Mouse (Mus musculus) intestine, embryonic 16.5 days (tissue): ENCODE data around the gene Lrrtm3. TPM values are rescaled to one million over a fixed set of nuclear protein-coding genes. Genes with fewer than 3 reads are reported as not detected.

Experiments used
- ATAC-seq: fragments of 200-750 bp; cut with Nextera tagmentation; 2 replicates; pipeline ENCODE4 v1.8.0; 2017; ENCODE audit warnings: moderate TSS enrichment, moderate library complexity
- H3K27ac ChIP-seq: fragments of 300-500 bp; sonication (generic); 2 replicates; pipeline ENCODE4 v1.5.1; 2014; ENCODE audit warnings: mild to moderate bottlenecking, low read length
- H3K27me3 ChIP-seq: fragments of 300-500 bp; sonication (generic); replicated peaks from 2 replicates; pipeline ENCODE4 v1.6.1; 2014; ENCODE audit warnings: low read length, control low read depth, mixed read lengths; ENCODE audit not compliant: control insufficient read depth, insufficient read depth
- H3K36me3 ChIP-seq: fragments of 300-500 bp; sonication (generic); 2 replicates; pipeline ENCODE4 v1.6.1; 2014; ENCODE audit warnings: low read length, control low read depth; ENCODE audit not compliant: control insufficient read depth, insufficient read depth
- H3K4me1 ChIP-seq: fragments of 300-500 bp; sonication (generic); 2 replicates; pipeline ENCODE4 v1.6.1; 2014; ENCODE audit warnings: low read length, control low read depth, mixed read lengths; ENCODE audit not compliant: control insufficient read depth, insufficient read depth
- H3K4me2 ChIP-seq: fragments of 300-500 bp; sonication (generic); 2 replicates; pipeline ENCODE4 v1.6.1; 2014; ENCODE audit warnings: low read depth, low read length, control low read depth
- H3K4me3 ChIP-seq: fragments of 300-500 bp; sonication (generic); 2 replicates; pipeline ENCODE4 v1.5.1; 2014; ENCODE audit warnings: mild to moderate bottlenecking, low read length
- H3K9ac ChIP-seq: fragments of 300-500 bp; sonication (generic); 2 replicates; pipeline ENCODE4 v1.6.1; 2014; ENCODE audit warnings: low read depth, low read length
- H3K9me3 ChIP-seq: fragments of 300-500 bp; sonication (generic); 2 replicates; pipeline ENCODE4 v1.6.1; 2016; ENCODE audit warnings: low read length, control low read depth; ENCODE audit not compliant: control insufficient read depth
- WGBS: fragments of 180-500 bp; shearing (Covaris S2); extraction: QIAGEN DNeasy Blood & Tissue Kit; methylation state at CpG from one replicate; pipeline ENCODE4 v1.1.7; 2014; 5-methylcytosine and 5-hydroxymethylcytosine counted together
- polyA plus RNA-seq: library from polyadenylated mRNA; unstranded; fragments of >200 nt; fragmentation: Nextera tagmentation; extraction: Ambion mirVana; gene quantifications from 2 replicates; pipeline ENCODE4 v1.2.1, GENCODE M21; 2015

Gene Lrrtm3
- polyA plus RNA-seq, 1 experiment from 2014 or later = 3.7 TPM

DNA sequence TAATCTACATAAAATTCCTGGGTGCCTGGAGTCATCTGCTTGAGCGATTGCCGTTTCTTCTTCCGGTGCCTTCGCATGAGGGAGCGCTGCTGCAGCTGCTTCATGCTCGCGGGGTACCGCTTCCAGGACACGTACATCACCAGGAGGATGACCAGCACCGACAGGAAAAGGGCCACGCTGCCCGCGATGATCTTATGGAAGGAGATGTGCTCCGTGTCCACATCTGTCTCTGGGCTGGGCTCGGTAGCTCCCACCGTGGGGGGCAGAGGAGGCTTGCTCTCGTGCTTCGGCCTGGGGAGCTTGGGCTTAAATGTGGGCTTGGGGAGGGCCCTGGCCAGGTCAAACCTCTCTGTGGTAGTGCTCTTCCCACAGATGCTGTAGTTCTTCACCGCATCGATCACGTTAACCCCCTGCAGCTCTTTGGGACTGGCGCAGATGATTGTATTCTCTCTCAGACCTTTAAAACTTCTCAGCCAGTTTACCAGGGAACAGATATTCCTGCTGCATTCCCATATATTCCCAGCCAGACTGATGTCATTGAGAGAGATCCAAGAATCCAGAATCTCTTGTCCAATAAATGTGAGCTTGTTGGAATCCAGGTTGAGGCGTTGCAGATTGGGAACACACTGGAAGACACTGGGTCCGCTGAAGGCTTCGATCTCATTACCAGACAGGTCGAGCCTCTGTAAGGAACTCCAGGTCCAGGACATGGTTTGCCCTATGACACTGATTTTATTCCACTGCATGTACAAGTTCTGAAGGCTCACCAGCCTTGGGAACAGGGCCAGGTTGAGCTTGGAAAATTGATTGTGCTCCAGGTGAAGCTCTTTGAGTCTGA lies 1.9 kb downstream of the Lrrtm3 start:
- Histone ChIP-seq H3K9me3 (no peaks in the 10 kb centered on the region), H3K27ac (no peak overlapping the region), H3K4me3 (peak overlapping the region; percentile 42), H3K9ac (peak overlapping the region; percentile 61), H3K4me1 (no peaks in the 10 kb centered on the region), H3K4me2 (peak overlapping the region; percentile 58), H3K36me3 (no peaks in the 10 kb centered on the region), H3K27me3 (peaks cover 11% of the 10 kb centered on the region; the same call in 1 of the 2 replicates)
- ATAC-seq = no peak
- WGBS = 8% methylated on average over 26 of the region's 26 CpGs

GRCm38 (mm10) chr10:64087521-64087920 lies 2.6 kb downstream of the Lrrtm3 start:
- no peak for ATAC-seq
- peak overlapping the region; percentile 61 for H3K9ac ChIP-seq
- peak overlapping the region; percentile 58 for H3K4me2 ChIP-seq
- H3K27me3 ChIP-seq = peaks cover 11% of the 10 kb centered on the region; the same call in 1 of the 2 replicates
- H3K4me3 ChIP-seq = peak overlapping the region; percentile 42
- H3K36me3 ChIP-seq = no peaks in the 10 kb centered on the region
- no peak overlapping the region for H3K27ac ChIP-seq
- no peaks in the 10 kb centered on the region for H3K9me3 ChIP-seq
- no peaks in the 10 kb centered on the region for H3K4me1 ChIP-seq
- WGBS = 1% methylated on average over 12 of the region's 12 CpGs

DNA sequence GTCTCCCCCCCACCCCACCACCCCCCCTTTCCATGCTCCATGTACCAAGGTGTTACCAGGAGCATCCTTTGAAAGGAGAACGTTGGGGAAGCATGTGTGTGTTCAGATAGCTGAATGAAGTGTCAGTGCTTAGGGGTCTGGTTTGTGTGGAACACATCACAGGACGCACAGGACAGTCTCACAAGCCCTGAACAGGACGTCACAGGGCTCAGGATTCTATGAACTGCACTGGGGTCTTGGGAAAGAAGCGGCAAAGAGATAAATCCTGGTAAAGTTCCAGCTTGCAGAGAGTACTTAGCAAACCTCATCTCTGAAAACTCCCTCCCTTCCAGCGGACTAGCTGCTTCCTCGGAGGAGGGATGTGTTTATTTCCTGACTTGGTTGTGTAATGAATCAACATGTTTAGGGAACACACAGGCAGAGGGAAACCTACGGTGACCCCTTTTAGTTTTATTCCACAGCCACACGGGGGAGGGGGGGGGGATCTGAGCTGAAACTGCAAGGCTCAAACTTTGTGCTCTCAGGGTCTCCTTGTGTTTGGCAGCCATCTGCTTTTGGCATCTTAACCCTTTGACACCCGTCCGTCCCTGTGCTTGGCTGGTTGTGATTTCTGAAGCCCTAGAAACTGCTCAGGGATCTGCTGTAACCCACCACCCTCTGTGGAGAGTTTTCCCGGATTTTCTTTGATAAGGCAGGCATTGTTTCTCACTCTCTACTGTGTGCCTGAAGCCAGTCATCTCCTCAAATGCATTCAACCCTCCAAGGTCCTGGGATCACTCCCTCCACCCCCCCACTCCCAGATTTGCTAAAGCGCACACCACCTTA lies 3.3 kb downstream of the Lrrtm3 start:
- peak; percentile 60 for ATAC-seq
- Histone ChIP-seq H3K27ac (peak overlapping the region; percentile 28; the same call in 1 of the 2 replicates), H3K36me3 (no peaks in the 10 kb centered on the region), H3K9me3 (no peaks in the 10 kb centered on the region), H3K4me2 (peak overlapping the region; percentile 58), H3K4me1 (no peaks in the 10 kb centered on the region), H3K9ac (no peak overlapping the region), H3K4me3 (peak overlapping the region; percentile 42), H3K27me3 (peaks cover 11% of the 10 kb centered on the region; the same call in 1 of the 2 replicates)
- WGBS = 6% methylated on average over 12 of the region's 12 CpGs

- Histone ChIP-seq H3K9me3 (no peaks in the 10 kb centered on the region), H3K4me1 (no peaks in the 10 kb centered on the region), H3K27me3 (peaks cover 11% of the 10 kb centered on the region; the same call in 1 of the 2 replicates), H3K27ac (peak overlapping the region; percentile 28; the same call in 1 of the 2 replicates), H3K9ac (no peak overlapping the region), H3K4me2 (0 out of 2 replicates have a peak overlapping the region, but pooled peaks have one; percentile 16), H3K36me3 (no peaks in the 10 kb centered on the region), H3K4me3 (no peak overlapping the region)
- ATAC-seq = no peak
- WGBS = 53% methylated on average over 16 of the region's 16 CpGs
Observed at GRCm38 (mm10) chr10:64086183-64086566, 3.9 kb downstream of the Lrrtm3 start.

- no peak overlapping the region for H3K4me2 ChIP-seq
- H3K4me3 ChIP-seq = no peak overlapping the region
- no peak overlapping the region for H3K27ac ChIP-seq
- H3K4me1 ChIP-seq = no peaks in the 10 kb centered on the region
- WGBS = 34% methylated on average over 4 of the region's 4 CpGs
- H3K9ac ChIP-seq = no peak overlapping the region
- H3K27me3 ChIP-seq = peaks cover 11% of the 10 kb centered on the region; the same call in 1 of the 2 replicates
- H3K9me3 ChIP-seq = no peaks in the 10 kb centered on the region
- peak; percentile 37; the same call in 1 of the 2 replicates for ATAC-seq
- H3K36me3 ChIP-seq = no peaks in the 10 kb centered on the region
Observed at GRCm38 (mm10) chr10:64084465-64084864, 5.6 kb downstream of the Lrrtm3 start.

DNA sequence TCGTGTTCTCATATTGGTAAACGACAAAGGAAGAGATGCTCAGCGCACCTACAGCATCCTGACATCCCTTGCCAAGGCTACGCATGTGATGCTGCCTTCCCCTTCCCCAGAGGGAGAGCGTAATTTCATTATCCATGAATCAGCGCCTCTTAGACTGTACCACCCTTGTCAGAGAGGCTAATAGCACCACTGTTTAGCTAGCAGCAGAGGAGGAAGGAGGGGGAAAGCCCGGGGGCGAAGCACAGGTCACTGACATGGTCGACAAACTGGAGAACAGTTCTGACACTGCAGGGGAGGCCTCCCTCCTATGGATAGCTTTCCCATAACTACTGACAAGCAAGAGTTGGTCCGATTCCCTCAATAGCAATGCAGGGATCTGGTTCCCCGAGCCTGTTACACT lies 6.3 kb downstream of the Lrrtm3 start:
- Histone ChIP-seq H3K4me1 (no peaks in the 10 kb centered on the region), H3K27me3 (peaks cover 7% of the 10 kb centered on the region; the same call in 1 of the 2 replicates), H3K4me3 (no peak overlapping the region), H3K9me3 (no peaks in the 10 kb centered on the region), H3K4me2 (no peak overlapping the region), H3K27ac (no peak overlapping the region), H3K9ac (no peak overlapping the region), H3K36me3 (no peaks in the 10 kb centered on the region)
- 55% methylated on average over 11 of the region's 11 CpGs for WGBS
- ATAC-seq = no peak

DNA sequence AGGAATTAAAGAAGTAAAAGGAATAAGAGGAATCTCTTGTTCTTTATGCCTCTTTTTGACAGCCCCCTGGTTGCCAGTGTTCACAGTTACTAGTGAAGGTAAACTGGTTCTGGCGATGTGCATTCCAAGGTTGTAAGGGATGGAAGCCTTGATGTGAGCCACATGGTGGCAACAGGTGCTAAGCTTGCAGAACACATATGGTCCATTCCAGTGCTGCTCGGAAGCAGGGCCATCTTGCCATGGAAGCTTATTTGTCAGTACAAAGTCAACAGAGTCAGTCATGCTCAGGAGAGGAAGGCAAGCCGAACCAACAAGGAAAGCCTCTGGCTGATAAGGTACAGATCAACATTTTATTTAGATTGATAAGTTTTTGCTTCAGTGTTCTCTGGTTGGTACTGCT lies 7.7 kb downstream of the Lrrtm3 start:
- WGBS = 59% methylated on average over 3 of the region's 3 CpGs
- Histone ChIP-seq H3K36me3 (no peaks in the 10 kb centered on the region), H3K4me1 (no peaks in the 10 kb centered on the region), H3K27ac (no peak overlapping the region), H3K27me3 (peaks cover 3% of the 10 kb centered on the region; the same call in 1 of the 2 replicates), H3K4me3 (no peak overlapping the region), H3K4me2 (no peak overlapping the region), H3K9ac (no peak overlapping the region), H3K9me3 (no peaks in the 10 kb centered on the region)
- ATAC-seq = no peak

- WGBS = 49% methylated on average over 10 of the region's 10 CpGs
- no peak overlapping the region for H3K9ac ChIP-seq
- H3K4me2 ChIP-seq = no peak overlapping the region
- no peaks in the 10 kb centered on the region for H3K36me3 ChIP-seq
- H3K4me3 ChIP-seq = no peak overlapping the region
- H3K9me3 ChIP-seq = no peaks in the 10 kb centered on the region
- H3K27me3 ChIP-seq = no peaks in the 10 kb centered on the region
- no peaks in the 10 kb centered on the region for H3K4me1 ChIP-seq
- H3K27ac ChIP-seq = no peak overlapping the region
- no peak for ATAC-seq
Observed at GRCm38 (mm10) chr10:64076410-64077052, 13.5 kb downstream of the Lrrtm3 start.

- WGBS = 34% methylated on average over 5 of the region's 5 CpGs
- no peak for ATAC-seq
- Histone ChIP-seq H3K27ac (no peak overlapping the region), H3K4me3 (no peak overlapping the region), H3K36me3 (no peaks in the 10 kb centered on the region), H3K9me3 (no peaks in the 10 kb centered on the region), H3K9ac (no peak overlapping the region), H3K4me2 (no peak overlapping the region), H3K27me3 (no peaks in the 10 kb centered on the region), H3K4me1 (no peaks in the 10 kb centered on the region)
Observed at GRCm38 (mm10) chr10:64075944-64076343, 14.1 kb downstream of the Lrrtm3 start.
